9 mouse cellular contexts compared by ENCODE assay signal in genomic region chr11:102624888-102625407, GRCm38 (mm10). TPM values are rescaled to one million over a fixed set of nuclear protein-coding genes. Genes with fewer than 3 reads are reported as not detected.
A peak's percentile ranks its signal among the peaks of the same experiment; 100 is the strongest.
DNase-seq lines count a peak whose midpoint lies in the region; ATAC-seq lines count a peak whose summit lies in the region.
"Had no signal": no experiment of that assay in that cellular context is flagged by ENCODE, and none has a peak within 500 bp of the region (broad histone marks: within the 10 kb centered on the region; RNA-seq: fewer than 3 reads in every experiment).

No protein-coding gene starts in this region.

- no peaks in the 10 kb centered on the region for H3K27me3 ChIP-seq in heart, embryonic 15.5 days
- no peaks in the 10 kb centered on the region for H3K27me3 ChIP-seq in hindbrain, embryonic 13.5 days

- no peaks in the 10 kb centered on the region for H3K36me3 ChIP-seq in heart, embryonic 15.5 days
- no peaks in the 10 kb centered on the region for H3K36me3 ChIP-seq in hindbrain, embryonic 13.5 days

- ATAC-seq in heart, embryonic 15.5 days (replicated peaks; ENCODE audit: insufficient number of reproducible peaks, insufficient read depth, low FRiP score, low read depth): peak; percentile 23
- peak; percentile 57 for ATAC-seq in hindbrain, embryonic 13.5 days (ENCODE audit: low FRiP score)

- peak overlapping the region; percentile 75 for H3K27ac ChIP-seq in heart, embryonic 15.5 days
- peak overlapping the region; percentile 48; the same call in 1 of the 2 replicates for H3K27ac ChIP-seq in hindbrain, embryonic 13.5 days

- H3K4me3 ChIP-seq in heart, embryonic 15.5 days: no peak overlapping the region
- no peak overlapping the region for H3K4me3 ChIP-seq in hindbrain, embryonic 13.5 days

- H3K9me3 ChIP-seq in heart, embryonic 15.5 days (replicated peaks): no peaks in the 10 kb centered on the region
- no peaks in the 10 kb centered on the region for H3K9me3 ChIP-seq in hindbrain, embryonic 13.5 days

- peak overlapping the region; percentile 49; the same call in 1 of the 2 replicates for H3K4me2 ChIP-seq in heart, embryonic 15.5 days
- H3K4me2 ChIP-seq in hindbrain, embryonic 13.5 days: peak overlapping the region; percentile 40

- peaks cover 29% of the 10 kb centered on the region for H3K4me1 ChIP-seq in heart, embryonic 15.5 days (replicated peaks)
- peaks cover 21% of the 10 kb centered on the region for H3K4me1 ChIP-seq in hindbrain, embryonic 13.5 days (replicated peaks)

- 36% methylated on average over 14 of the region's 14 CpGs for WGBS in heart, embryonic 15.5 days
- 23% methylated on average over 14 of the region's 14 CpGs for WGBS in hindbrain, embryonic 13.5 days

- intact Hi-C loops in heart, postnatal 36 days (cut with DNase I): no loop called here

- no peak for DNase-seq in heart, postnatal 36 days
- DNase-seq in embryo, embryonic 11 days: peak; percentile 66
- peak; percentile 55 for DNase-seq in neural tube, embryonic 10.5 days (ENCODE audit: extremely low spot score, low spot score)
- DNase-seq in layer of hippocampus, postnatal 36 days: no peak
- no peak for DNase-seq in layer of hippocampus, adult 9-10 months (ENCODE audit: low spot score)
- DNase-seq in adrenal gland, postnatal 4 days (ENCODE audit: low spot score in 2 of 2): no peak
- DNase-seq: right cerebral cortex, adult 18-20 months had no signal

- no peak overlapping the region for H3K9ac ChIP-seq in heart, embryonic 15.5 days
- no peak overlapping the region; the same call in 1 of the 2 replicates for H3K9ac ChIP-seq in hindbrain, embryonic 13.5 days

RNA-seq across cellular contexts. Expression of gene Fzd2, which starts 20.8 kb away (rescaled TPM):
- 15.1 and 20.4 TPM in 2 replicates for polyA plus RNA-seq in heart, embryonic 15.5 days (2015; fragmentation: Nextera tagmentation; extraction: Ambion mirVana)
- 1 to 10 TPM; 3.1 to 5.4 TPM for total RNA-seq in heart, postnatal 36 days (2021)
- polyA plus RNA-seq in hindbrain, embryonic 13.5 days (2015; fragmentation: Nextera tagmentation; extraction: Ambion mirVana): 10.5 and 11.8 TPM in 2 replicates
- total RNA-seq in layer of hippocampus, postnatal 36 days (2021): 1 to 10 TPM; 6.3 to 8.9 TPM
- 10 to 100 TPM; 11.9 to 16.3 TPM for total RNA-seq in adrenal gland, postnatal 4 days (2021)

RNA-seq across cellular contexts. Expression of gene Meioc, which starts 38.6 kb away (rescaled TPM):
- 0.45 and 0.57 TPM in 2 replicates for polyA plus RNA-seq in heart, embryonic 15.5 days (2015; fragmentation: Nextera tagmentation; extraction: Ambion mirVana)
- total RNA-seq in heart, postnatal 36 days (2021): not detected
- 0.04 and 0.18 TPM in 2 replicates for polyA plus RNA-seq in hindbrain, embryonic 13.5 days (2015; fragmentation: Nextera tagmentation; extraction: Ambion mirVana)
- not detected for total RNA-seq in layer of hippocampus, postnatal 36 days (2021)
- total RNA-seq in adrenal gland, postnatal 4 days (2021): under 1 TPM in 1 of 2 experiments, not detected in 1; 0.11 TPM

RNA-seq across cellular contexts. Expression of gene Gm11627, which starts 45.7 kb away (rescaled TPM):
- polyA plus RNA-seq in heart, embryonic 15.5 days (2015; fragmentation: Nextera tagmentation; extraction: Ambion mirVana): 9.7 and 13.7 TPM in 2 replicates
- total RNA-seq in heart, postnatal 36 days (2021): 1 to 10 TPM; 1.4 to 1.5 TPM
- 2.8 and 5.3 TPM in 2 replicates for polyA plus RNA-seq in hindbrain, embryonic 13.5 days (2015; fragmentation: Nextera tagmentation; extraction: Ambion mirVana)
- total RNA-seq in layer of hippocampus, postnatal 36 days (2021): 1 to 10 TPM in 1 of 2 experiments, under 1 TPM in 1; 0.90 to 3.2 TPM
- total RNA-seq in adrenal gland, postnatal 4 days (2021): 1 to 10 TPM; 1.4 to 1.9 TPM

Comparison
In these comparisons a context has a peak if more than half of its experiments do, and no peak if none do; other contexts are left out.
1. DNase-seq: peak in embryo, embryonic 11 days (single experiment) and neural tube, embryonic 10.5 days (single experiment); none in heart, postnatal 36 days (0 of 2), layer of hippocampus, postnatal 36 days (0 of 2), layer of hippocampus, adult 9-10 months (single experiment) and adrenal gland, postnatal 4 days (0 of 2).